In the genomic region with DNA sequence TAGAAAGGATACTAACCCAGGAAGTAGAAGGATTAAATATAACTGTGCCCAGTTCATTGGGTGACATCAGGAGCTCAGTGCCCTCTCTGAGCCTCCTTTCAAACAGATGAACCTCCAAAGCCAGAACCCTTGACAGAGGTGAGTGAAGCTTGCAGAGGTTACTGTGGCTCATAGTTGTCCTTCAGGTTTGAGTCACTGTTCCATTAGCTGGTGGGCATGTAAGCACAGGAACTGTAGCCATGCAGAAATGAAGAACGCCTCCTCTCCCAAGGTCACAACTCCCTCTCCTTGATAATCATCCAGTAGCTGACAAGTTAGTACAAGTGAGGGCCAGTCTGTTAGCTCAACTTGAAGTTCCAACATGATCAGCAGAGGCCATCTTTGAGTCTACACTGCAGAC, we compare ENCODE assay signal across 24 mouse cellular contexts.
A peak's percentile ranks its signal among the peaks of the same experiment; 100 is the strongest.
DNase-seq lines count a peak whose midpoint lies in the region; TF ChIP-seq lines count a peak whose summit lies in the region.
"Had no signal": no experiment of that assay in that cellular context is flagged by ENCODE, and none has a peak within 500 bp of the region (broad histone marks: within the 10 kb centered on the region; RNA-seq: fewer than 3 reads in every experiment).

No protein-coding gene starts in this region.

- H3K36me3 ChIP-seq in CH12.LX (replicated peaks in 1 of 2; ENCODE audit: control insufficient read depth in 1 of 2, insufficient read depth in 1 of 2, low read length in 1 of 2), result no peaks in the 10 kb centered on the region
- H3K36me3 ChIP-seq: embryonic facial prominence, embryonic 10.5 days; embryonic facial prominence, embryonic 13.5 days; forebrain, embryonic 10.5 days; hindbrain, embryonic 12.5 days; hindbrain, embryonic 15.5 days had no signal

- in situ Hi-C loops in CH12.LX (cut with MboI; ENCODE audit: low pct_ligation_motif_present, low pct_unique_long_range_greater_than_20kb, low sequenced_read_pairs), result no loop called here

- H3K27ac ChIP-seq in CH12.LX (ENCODE audit: insufficient read depth, low read depth), result no peak overlapping the region
- H3K27ac ChIP-seq: embryonic facial prominence, embryonic 10.5 days; embryonic facial prominence, embryonic 13.5 days; forebrain, embryonic 10.5 days; forebrain, embryonic 13.5 days; gastrocnemius, adult 2 months; heart, adult 2 months; hindbrain, embryonic 12.5 days; hindbrain, embryonic 15.5 days had no signal

- peak; percentile 49; the same call in 1 of the 2 replicates for TF ChIP-seq EP300 in CH12.LX (IDR thresholded peaks at IDR 0.05; ENCODE audit: low read length)

- H3K4me3 ChIP-seq in CH12.LX (replicated peaks in 1 of 3; ENCODE audit: low read depth in 2 of 3, low read length in 2 of 3, poor library complexity in 1 of 3), result no peak overlapping the region
- H3K4me3 ChIP-seq: embryonic facial prominence, embryonic 10.5 days; embryonic facial prominence, embryonic 13.5 days; erythroblast, embryonic 14.5 days; forebrain, embryonic 10.5 days; forebrain, embryonic 13.5 days; gastrocnemius, adult 2 months; heart, adult 2 months; hindbrain, embryonic 12.5 days; hindbrain, embryonic 15.5 days had no signal

- no peak for TF ChIP-seq RAD21 in CH12.LX (IDR thresholded peaks at IDR 0.05; ENCODE audit: low read depth, low read length)

- H3K9me3 ChIP-seq in CH12.LX (replicated peaks; ENCODE audit: low read length), result no peaks in the 10 kb centered on the region
- H3K9me3 ChIP-seq: embryonic facial prominence, embryonic 10.5 days; embryonic facial prominence, embryonic 13.5 days; forebrain, embryonic 10.5 days; forebrain, embryonic 13.5 days; hindbrain, embryonic 12.5 days; hindbrain, embryonic 15.5 days had no signal

- peaks cover 12 to 26% of the 10 kb centered on the region in 2 experiments; a peak in 3 of 4 replicates for H3K4me1 ChIP-seq in CH12.LX (ENCODE audit: control insufficient read depth in 1 of 2, insufficient read depth in 2 of 2)
- H3K4me1 ChIP-seq: embryonic facial prominence, embryonic 10.5 days; forebrain, embryonic 10.5 days; forebrain, embryonic 13.5 days; hindbrain, embryonic 12.5 days; hindbrain, embryonic 15.5 days had no signal

- no peak for TF ChIP-seq POLR2A in CH12.LX (IDR thresholded peaks at IDR 0.05; ENCODE audit: low read depth, low read length)

- dilution Hi-C loops in CH12.LX (cut with MboI; ENCODE audit: extremely low pct_ligation_motif_present, extremely low pct_unique_long_range_greater_than_20kb, low sequenced_read_pairs), result no loop called here

- no peak overlapping the region for H3K9ac ChIP-seq in CH12.LX (ENCODE audit: insufficient read depth, low read depth)
- H3K9ac ChIP-seq: embryonic facial prominence, embryonic 13.5 days; forebrain, embryonic 13.5 days; hindbrain, embryonic 12.5 days; hindbrain, embryonic 15.5 days had no signal

- peak; percentile 42 for DNase-seq in adrenal gland, adult 2 months
- no peak for DNase-seq in adrenal gland, adult 18-20 months (ENCODE audit: low spot score in 2 of 2)
- DNase-seq in urinary bladder, postnatal 14 days (ENCODE audit: low spot score), result peak; percentile 52
- DNase-seq in urinary bladder, postnatal 4 days (ENCODE audit: low spot score in 2 of 2), result no peak
- peak; percentile 6 for DNase-seq in CH12.LX (ENCODE audit: extremely low read depth)
- peak; percentile 42 for DNase-seq in gonadal fat pad, adult 2 months (ENCODE audit: low read depth)
- no peak for DNase-seq in frontal cortex, postnatal 10 days (ENCODE audit: low spot score in 2 of 2)
- DNase-seq: B cell, adult 2 months; cerebellum, adult 11 months; cerebellum, adult 2 months; cerebellum, adult 9-11 months; cerebellum, postnatal 36 days; embryo, embryonic 11 days; gastrocnemius, adult 2 months; gastrocnemius, postnatal 14 days; heart, adult 2 months had no signal

- no peak for TF ChIP-seq CTCF in CH12.LX (conservative IDR thresholded peaks at IDR 0.05 in 1 of 2, IDR thresholded peaks at IDR 0.05 in 1 of 2; ENCODE audit: low read depth in 2 of 2, low read length in 2 of 2)

- H3K27me3 ChIP-seq in CH12.LX (replicated peaks), result no peaks in the 10 kb centered on the region
- H3K27me3 ChIP-seq: embryonic facial prominence, embryonic 13.5 days; forebrain, embryonic 13.5 days; hindbrain, embryonic 12.5 days; hindbrain, embryonic 15.5 days had no signal

- no peak overlapping the region for H3K4me2 ChIP-seq in CH12.LX (ENCODE audit: insufficient read depth, low read depth, poor library complexity, severe bottlenecking)
- H3K4me2 ChIP-seq: embryonic facial prominence, embryonic 13.5 days; forebrain, embryonic 13.5 days; heart, embryonic 11.5 days; hindbrain, embryonic 12.5 days; hindbrain, embryonic 15.5 days had no signal

- H3K79me2 ChIP-seq in CH12.LX (replicated peaks; ENCODE audit: control insufficient read depth, extremely low read depth, insufficient read depth, poor library complexity, severe bottlenecking), result no peaks in the 10 kb centered on the region

TF ChIP-seq in CH12.LX, 34 proteins besides CTCF, POLR2A, EP300 and RAD21:
- TF ChIP-seq ELF1 (IDR thresholded peaks at IDR 0.05; ENCODE audit: low read depth, low read length) (no peak), IRF4 (IDR thresholded peaks at IDR 0.05; ENCODE audit: low read depth, low read length) (peak; percentile 73), SMC3 (IDR thresholded peaks at IDR 0.05; ENCODE audit: low read depth, low read length) (no peak)

Comparison
In these comparisons a context has a peak if more than half of its experiments do, and no peak if none do; other contexts are left out.
1. DNase-seq: peak in adrenal gland, adult 2 months (single experiment), urinary bladder, postnatal 14 days (single experiment), CH12.LX (single experiment) and gonadal fat pad, adult 2 months (single experiment); none in adrenal gland, adult 18-20 months (0 of 2), urinary bladder, postnatal 4 days (0 of 2) and frontal cortex, postnatal 10 days (0 of 2).